Mouse (Mus musculus): ENCODE results near the gene Prdm16.
A peak's percentile ranks its signal among the peaks of the same experiment; 100 is the strongest.

Prdm16 gene

GRCm38 (mm10) chr4:154336650-154337049, 300.0 kb downstream of the Prdm16 start:
- no peak for DNase-seq (ENCODE audit: low spot score in 2 of 2)

GRCm38 (mm10) chr4:154335761-154336160, 300.9 kb downstream of the Prdm16 start, which contains the start of gene B230104I21Rik:
Gene B230104I21Rik, plus strand, starts transcription at chr4:154336127.
- DNase-seq (ENCODE audit: low spot score in 2 of 2): no peak

GRCm38 (mm10) chr4:154334699-154335402, 301.8 kb downstream of the Prdm16 start:
- peak in 1 of 2 experiments; percentile 26 for DNase-seq (ENCODE audit: low spot score in 2 of 2)

DNA sequence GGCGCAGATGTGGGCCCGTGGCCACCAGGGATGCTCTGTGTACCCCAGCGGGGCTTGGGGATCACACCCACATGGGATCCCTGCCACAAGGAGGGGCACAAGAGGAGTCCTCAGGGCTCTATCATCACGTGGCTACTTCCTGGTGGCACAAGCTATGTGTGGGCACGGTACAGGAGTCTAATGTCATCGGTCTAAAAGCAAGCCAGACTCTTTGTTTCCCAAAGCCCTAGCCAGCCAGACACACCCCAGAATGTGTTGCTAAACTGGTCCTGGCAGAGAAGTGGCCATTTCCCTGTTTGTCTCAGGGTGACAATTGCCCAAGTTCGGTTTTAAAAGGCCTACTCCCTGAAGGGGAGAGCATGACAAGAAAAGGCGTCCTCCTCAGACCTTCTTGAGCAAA, 303.4 kb downstream of the Prdm16 start:
- peak in 1 of 2 experiments; percentile 22 for DNase-seq (ENCODE audit: low spot score in 2 of 2)

DNA sequence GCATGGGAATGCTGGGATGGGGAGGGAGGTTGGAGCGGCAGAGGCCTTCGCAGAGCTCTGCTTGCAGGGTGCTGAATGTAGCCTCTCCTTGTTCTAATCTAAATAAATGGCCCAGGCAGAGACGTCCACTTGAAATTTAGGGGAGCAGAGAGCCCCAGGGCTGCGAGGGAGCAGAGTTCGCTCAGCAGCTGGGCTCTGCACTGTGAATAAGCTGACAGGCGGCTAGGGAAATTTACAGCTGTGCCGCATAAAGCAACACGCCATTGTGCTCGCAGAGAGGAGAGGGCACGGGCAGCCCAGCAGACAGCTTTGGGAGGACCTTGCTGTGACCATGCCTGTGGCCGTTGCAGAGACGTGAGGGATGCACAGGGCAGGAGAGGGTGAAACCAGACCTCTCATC, 305.4 kb downstream of the Prdm16 start:
- no peak for DNase-seq (ENCODE audit: low spot score in 2 of 2)

DNA sequence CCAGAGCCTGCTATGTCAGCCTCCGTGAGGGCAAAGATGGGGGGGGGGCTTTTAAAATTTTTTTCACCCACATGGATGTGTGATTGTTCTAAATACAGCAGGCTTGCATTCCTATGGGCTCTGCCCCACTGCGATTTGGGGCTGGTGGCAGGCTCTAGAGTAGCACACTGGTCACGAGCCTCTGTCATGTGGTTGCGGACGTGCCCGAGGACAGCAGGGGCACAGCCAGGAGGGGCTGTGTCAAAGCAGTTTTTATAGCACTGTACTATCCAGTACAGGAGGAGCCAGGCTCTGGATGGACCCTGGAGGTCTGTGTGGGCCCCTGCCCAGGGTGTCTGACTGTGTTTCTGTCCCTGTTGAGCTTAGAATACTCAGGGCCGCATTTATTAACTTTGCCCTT, 306.7 kb downstream of the Prdm16 start:
- no peak for DNase-seq (ENCODE audit: low spot score in 2 of 2)

DNA sequence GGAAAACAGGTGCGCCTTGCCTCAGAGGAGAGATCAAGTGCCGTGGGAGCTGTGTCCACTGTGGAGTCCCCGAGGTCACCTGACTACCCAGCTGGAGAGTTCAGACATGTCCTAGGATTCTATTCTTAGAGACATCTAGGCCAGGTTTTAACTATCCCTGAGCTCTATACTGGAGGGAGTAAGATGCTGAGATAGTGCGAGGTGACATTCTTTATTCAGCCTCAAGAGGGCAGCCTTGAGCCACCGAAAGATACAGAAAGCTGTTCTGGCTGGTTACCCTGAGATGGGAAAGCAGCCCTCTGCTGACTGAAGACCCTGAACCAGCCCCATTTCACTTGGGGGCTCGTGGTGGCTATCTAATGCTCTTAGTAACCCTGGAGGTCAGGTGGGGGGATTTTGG, 307.8 kb downstream of the Prdm16 start:
- peak; percentile 36 to 50 for DNase-seq (ENCODE audit: low spot score in 2 of 2)

DNA sequence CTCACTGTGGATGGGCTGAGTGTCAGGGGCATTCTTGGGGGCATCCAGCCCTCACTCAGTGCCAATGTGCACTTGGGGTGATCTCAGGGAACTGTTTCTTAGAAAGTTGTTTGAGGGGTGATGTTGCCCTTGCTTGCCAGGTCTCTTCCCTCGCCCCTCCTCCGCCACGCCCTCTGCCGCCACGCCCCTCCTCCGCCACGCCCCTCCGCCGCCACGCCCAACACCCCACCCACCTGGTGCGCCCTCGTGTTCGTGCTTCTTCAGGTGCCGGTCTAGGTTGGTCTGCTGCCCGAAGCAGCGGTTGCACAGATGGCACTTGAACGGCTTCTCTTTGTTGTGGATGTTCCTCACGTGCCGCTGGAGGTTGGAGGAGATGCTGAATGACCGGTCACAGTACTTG, 308.2 kb downstream of the Prdm16 start:
- DNase-seq (ENCODE audit: low spot score in 2 of 2): no peak

GRCm38 (mm10) chr4:154325410-154325809, 311.3 kb downstream of the Prdm16 start:
- no peak for DNase-seq (ENCODE audit: low spot score in 2 of 2)

GRCm38 (mm10) chr4:154313622-154313967, 323.1 kb downstream of the Prdm16 start:
- no peak for DNase-seq (ENCODE audit: low spot score in 2 of 2)

DNA sequence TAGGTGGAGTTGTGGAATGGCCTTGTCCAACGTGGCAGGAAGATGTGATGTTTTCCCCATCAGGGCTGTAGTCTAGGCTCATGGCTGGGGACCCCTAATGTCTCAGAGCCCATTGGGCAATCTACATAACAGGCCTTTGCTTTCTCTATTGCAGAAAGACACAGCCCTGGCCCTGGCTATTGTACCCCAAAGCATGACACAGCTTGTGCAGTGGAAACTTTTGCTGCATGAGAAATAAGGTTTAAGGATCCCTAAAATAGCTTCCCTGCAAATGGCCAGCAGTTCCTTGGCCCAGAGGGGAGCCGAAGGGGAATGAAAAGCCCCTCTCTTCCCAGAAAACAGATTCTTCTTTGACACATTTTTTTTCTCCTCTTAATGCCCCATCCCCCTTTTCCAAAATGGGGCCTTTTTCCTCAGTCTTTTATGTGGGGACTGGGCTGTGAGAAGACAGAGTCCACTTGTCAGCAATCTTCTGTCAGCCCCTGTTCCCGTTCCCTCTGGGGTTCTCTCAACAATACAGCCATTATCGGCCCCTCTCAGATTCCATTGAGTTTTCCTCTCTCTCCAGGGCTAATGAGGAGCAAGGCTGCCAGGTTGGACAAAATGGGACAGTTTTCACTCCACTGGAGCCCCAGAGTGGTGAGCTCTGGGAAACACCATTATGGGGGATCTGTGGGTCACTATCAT, 323.6 kb downstream of the Prdm16 start:
- DNase-seq (ENCODE audit: low spot score in 2 of 2): no peak

GRCm38 (mm10) chr4:154312143-154312812, 324.4 kb downstream of the Prdm16 start:
- no peak for DNase-seq (ENCODE audit: low spot score in 2 of 2)

GRCm38 (mm10) chr4:154310576-154311262, 326.0 kb downstream of the Prdm16 start:
- DNase-seq (ENCODE audit: low spot score in 2 of 2): no peak

DNA sequence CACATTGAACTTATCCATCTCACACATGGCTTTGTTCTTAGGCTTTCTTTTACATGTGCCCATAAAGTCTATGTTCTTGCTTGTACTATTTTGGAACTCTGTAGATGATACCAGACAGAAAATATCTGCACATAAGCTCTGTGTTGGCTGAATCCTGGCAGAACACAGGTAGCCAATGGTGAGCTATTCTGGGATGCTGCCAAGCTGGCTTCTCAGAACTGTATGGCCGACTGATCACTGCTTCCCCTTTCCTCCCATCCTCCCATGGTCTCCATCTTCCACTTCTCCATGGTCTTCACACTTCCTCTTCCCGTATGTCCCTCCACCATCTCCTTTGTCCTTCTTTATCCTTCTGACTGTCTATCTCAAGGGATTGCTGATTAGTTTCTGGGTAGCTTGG, 327.5 kb downstream of the Prdm16 start:
- DNase-seq (ENCODE audit: low spot score in 2 of 2): no peak

GRCm38 (mm10) chr4:154301466-154301881, 335.2 kb downstream of the Prdm16 start, which contains the start of gene Arhgef16:
Gene Arhgef16, minus strand, starts transcription at chr4:154301676.
- peak in 1 of 2 experiments; percentile 25 for DNase-seq (ENCODE audit: low spot score in 2 of 2)

- DNase-seq (ENCODE audit: low spot score in 2 of 2): peak; percentile 64 to 72
Measured at GRCm38 (mm10) chr4:154299541-154300271, 337.0 kb downstream of the Prdm16 start.

- DNase-seq (ENCODE audit: low spot score in 2 of 2): no peak
Measured at GRCm38 (mm10) chr4:154297761-154298160, 338.9 kb downstream of the Prdm16 start.

- DNase-seq (ENCODE audit: low spot score in 2 of 2): no peak
Measured at GRCm38 (mm10) chr4:154294262-154294731, 342.4 kb downstream of the Prdm16 start.

- DNase-seq (ENCODE audit: low spot score in 2 of 2): no peak
Measured at GRCm38 (mm10) chr4:154293735-154294201, 342.9 kb downstream of the Prdm16 start.

- no peak for DNase-seq (ENCODE audit: low spot score in 2 of 2)
Measured at GRCm38 (mm10) chr4:154283671-154284070, 353.0 kb downstream of the Prdm16 start.

- DNase-seq (ENCODE audit: low spot score in 2 of 2): no peak
Measured at GRCm38 (mm10) chr4:154279481-154279880, 357.2 kb downstream of the Prdm16 start.
